Mouse (Mus musculus) heart, embryonic 13.5 days (tissue): Measurements from ENCODE around the gene Klhl10. TPM values are rescaled to one million over a fixed set of nuclear protein-coding genes. Genes with fewer than 3 reads are reported as not detected.

ENCODE experiments used
- ATAC-seq: fragments of 200-750 bp; cut with Nextera tagmentation; 2 replicates; pipeline ENCODE4 v1.8.0; 2017; ENCODE audit warnings: moderate TSS enrichment; ENCODE audit not compliant: insufficient number of reproducible peaks, low FRiP score, low TSS enrichment; ENCODE audit errors: extremely low read depth
- H3K27ac ChIP-seq: fragments of 300-500 bp; sonication (generic); replicated peaks from 2 replicates; pipeline ENCODE4 v1.5.1; 2015; ENCODE audit warnings: moderate library complexity, mild to moderate bottlenecking, inconsistent platforms
- H3K27me3 ChIP-seq: fragments of 300-500 bp; sonication (generic); replicated peaks from 2 replicates; pipeline ENCODE4 v1.6.1; 2015; ENCODE audit warnings: mild to moderate bottlenecking, inconsistent platforms
- H3K36me3 ChIP-seq: fragments of 300-500 bp; sonication (generic); 2 replicates; pipeline ENCODE4 v1.6.1; 2015; ENCODE audit warnings: mild to moderate bottlenecking, inconsistent platforms
- H3K4me1 ChIP-seq: fragments of 300-500 bp; sonication (generic); 2 replicates; pipeline ENCODE4 v1.6.1; 2015; ENCODE audit warnings: inconsistent platforms
- H3K4me2 ChIP-seq: fragments of 300-500 bp; sonication (generic); 2 replicates; pipeline ENCODE4 v1.6.1; 2015; ENCODE audit warnings: inconsistent platforms, mild to moderate bottlenecking, moderate library complexity
- H3K4me3 ChIP-seq: fragments of 300-500 bp; sonication (generic); 2 replicates; pipeline ENCODE4 v1.5.1; 2015; ENCODE audit warnings: moderate library complexity, mild to moderate bottlenecking, inconsistent platforms
- H3K9ac ChIP-seq: fragments of 300-500 bp; sonication (generic); 2 replicates; pipeline ENCODE4 v1.6.1; 2015; ENCODE audit warnings: inconsistent platforms, mild to moderate bottlenecking, moderate library complexity
- H3K9me3 ChIP-seq: fragments of 300-500 bp; sonication (generic); 2 replicates; pipeline ENCODE4 v1.6.1; 2016; ENCODE audit warnings: inconsistent platforms
- WGBS: fragments of 180-500 bp; shearing (Covaris S2); methylation state at CpG from one replicate; pipeline ENCODE4 v1.1.7; 2015; ENCODE audit warnings: mixed read lengths; 5-methylcytosine and 5-hydroxymethylcytosine counted together
- polyA plus RNA-seq: library from polyadenylated mRNA; unstranded; fragments of >200 nt; fragmentation: Nextera tagmentation; extraction: Ambion mirVana; gene quantifications from 2 replicates; pipeline ENCODE4 v1.2.1, GENCODE M21; 2015

Gene Klhl10
- polyA plus RNA-seq, 1 experiment from 2014 or later, result 0.60 TPM

- H3K27me3 ChIP-seq, result no peaks in the 10 kb centered on the region
- 4% methylated on average over 30 of the region's 30 CpGs for WGBS
- peak overlapping the region; percentile 81 for H3K27ac ChIP-seq
- peak overlapping the region; percentile 97 for H3K4me3 ChIP-seq
- peak overlapping the region; percentile 98 for H3K9ac ChIP-seq
- H3K9me3 ChIP-seq, result no peaks in the 10 kb centered on the region
- ATAC-seq, result no peak
- peaks cover 25% of the 10 kb centered on the region for H3K4me1 ChIP-seq
- peak overlapping the region; percentile 99 for H3K4me2 ChIP-seq
- H3K36me3 ChIP-seq, result peaks cover 25% of the 10 kb centered on the region
Observed at GRCm38 (mm10) chr11:100471352-100472196, 29.9 kb downstream of the Klhl10 start.

- Histone ChIP-seq H3K9me3 (no peaks in the 10 kb centered on the region), H3K9ac (peak within 1 kb of the TSS; percentile 98), H3K4me3 (peak within 1 kb of the TSS; percentile 97), H3K36me3 (peaks cover 25% of the 10 kb centered on the region), H3K4me1 (peaks cover 25% of the 10 kb centered on the region), H3K27me3 (no peaks in the 10 kb centered on the region), H3K4me2 (peak within 1 kb of the TSS; percentile 99), H3K27ac (peak within 1 kb of the TSS; percentile 81)
- peak; percentile 76; the same call in 1 of the 2 replicates for ATAC-seq
- WGBS, result under 1% methylated on average over 83 of the region's 83 CpGs
Observed at GRCm38 (mm10) chr11:100472197-100472934, 30.6 kb downstream of the Klhl10 start, which contains the start of gene Klhl11. Klhl11 (minus strand) TSS chr11:100472741.

GRCm38 (mm10) chr11:100472935-100473295, 31.2 kb downstream of the Klhl10 start:
- Histone ChIP-seq H3K27ac (peak overlapping the region; percentile 81; the same call in 1 of the 2 replicates), H3K4me1 (peaks cover 25% of the 10 kb centered on the region), H3K4me3 (peak overlapping the region; percentile 97), H3K27me3 (no peaks in the 10 kb centered on the region), H3K9ac (no peak overlapping the region), H3K36me3 (peaks cover 22% of the 10 kb centered on the region), H3K4me2 (peak overlapping the region; percentile 99), H3K9me3 (no peaks in the 10 kb centered on the region)
- WGBS, result 31% methylated on average over 5 of the region's 5 CpGs
- 0 out of 2 replicates have a peak, but pooled peaks have one; percentile 10 for ATAC-seq

GRCm38 (mm10) chr11:100476281-100476680, 34.6 kb downstream of the Klhl10 start:
- no peaks in the 10 kb centered on the region for H3K9me3 ChIP-seq
- H3K36me3 ChIP-seq, result peaks cover 54% of the 10 kb centered on the region
- H3K27me3 ChIP-seq, result no peaks in the 10 kb centered on the region
- whole genome bisulfite sequencing, result 84% methylated on average over 5 of the region's 5 CpGs
- H3K4me2 ChIP-seq, result no peak overlapping the region
- no peak overlapping the region for H3K27ac ChIP-seq
- ATAC-seq, result no peak
- H3K4me3 ChIP-seq, result no peak overlapping the region
- no peak overlapping the region for H3K9ac ChIP-seq
- H3K4me1 ChIP-seq, result peaks cover 7% of the 10 kb centered on the region

- Histone ChIP-seq H3K27ac (no peak overlapping the region), H3K4me1 (no peaks in the 10 kb centered on the region), H3K36me3 (peaks cover 82% of the 10 kb centered on the region), H3K4me3 (no peak overlapping the region), H3K4me2 (no peak overlapping the region), H3K27me3 (no peaks in the 10 kb centered on the region), H3K9ac (no peak overlapping the region), H3K9me3 (no peaks in the 10 kb centered on the region)
- WGBS, result 53% methylated on average over 7 of the region's 7 CpGs
- ATAC-seq, result no peak
Observed at GRCm38 (mm10) chr11:100479152-100479551, 37.4 kb downstream of the Klhl10 start.

- Histone ChIP-seq H3K9me3 (no peaks in the 10 kb centered on the region), H3K36me3 (peaks cover 100% of the 10 kb centered on the region), H3K4me2 (no peak overlapping the region), H3K27me3 (no peaks in the 10 kb centered on the region), H3K4me3 (no peak overlapping the region), H3K27ac (no peak overlapping the region), H3K4me1 (no peaks in the 10 kb centered on the region), H3K9ac (no peak overlapping the region)
- no peak for ATAC-seq
- WGBS, result 90% methylated on average over 3 of the region's 3 CpGs
Observed at GRCm38 (mm10) chr11:100484461-100484860, 42.7 kb downstream of the Klhl10 start.

- no peak for ATAC-seq
- H3K4me1 ChIP-seq, result no peaks in the 10 kb centered on the region
Observed at GRCm38 (mm10) chr11:100485801-100486538, 44.3 kb downstream of the Klhl10 start.

GRCm38 (mm10) chr11:100490951-100491350, 49.2 kb downstream of the Klhl10 start:
- WGBS, result 90% methylated on average over 6 of the region's 6 CpGs

More at GRCm38 (mm10) chr11:100485801-100486538, 44.3 kb downstream of the Klhl10 start:
- Histone ChIP-seq H3K27me3 (no peaks in the 10 kb centered on the region), H3K4me3 (no peak overlapping the region), H3K9ac (no peak overlapping the region), H3K4me2 (no peak overlapping the region), H3K27ac (no peak overlapping the region), H3K36me3 (peaks cover 100% of the 10 kb centered on the region), H3K9me3 (no peaks in the 10 kb centered on the region)
- 85% methylated on average over 8 of the region's 8 CpGs for WGBS

GRCm38 (mm10) chr11:100493771-100494170, 52.1 kb downstream of the Klhl10 start:
- ATAC-seq, result no peak
- WGBS, result 93% methylated on average over 12 of the region's 12 CpGs
- Histone ChIP-seq H3K4me3 (no peak overlapping the region), H3K27me3 (no peaks in the 10 kb centered on the region), H3K27ac (no peak overlapping the region), H3K9me3 (no peaks in the 10 kb centered on the region), H3K4me2 (no peak overlapping the region), H3K4me1 (no peaks in the 10 kb centered on the region), H3K36me3 (peaks cover 98% of the 10 kb centered on the region), H3K9ac (no peak overlapping the region)

More at GRCm38 (mm10) chr11:100490951-100491350, 49.2 kb downstream of the Klhl10 start:
- Histone ChIP-seq H3K4me3 (no peak overlapping the region), H3K27me3 (no peaks in the 10 kb centered on the region), H3K4me2 (no peak overlapping the region), H3K27ac (no peak overlapping the region), H3K36me3 (peaks cover 98% of the 10 kb centered on the region), H3K9ac (no peak overlapping the region), H3K9me3 (no peaks in the 10 kb centered on the region), H3K4me1 (no peaks in the 10 kb centered on the region)
- no peak for ATAC-seq

- Histone ChIP-seq H3K4me1 (no peaks in the 10 kb centered on the region), H3K27me3 (no peaks in the 10 kb centered on the region), H3K4me3 (no peak overlapping the region), H3K9ac (no peak overlapping the region), H3K36me3 (peaks cover 100% of the 10 kb centered on the region), H3K9me3 (no peaks in the 10 kb centered on the region), H3K4me2 (no peak overlapping the region), H3K27ac (no peak overlapping the region; the same call in 1 of the 2 replicates)
- ATAC-seq, result no peak
- WGBS, result 58% methylated on average over 3 of the region's 3 CpGs
Observed at GRCm38 (mm10) chr11:100500241-100500640, 58.5 kb downstream of the Klhl10 start.

- Histone ChIP-seq H3K9me3 (no peaks in the 10 kb centered on the region), H3K4me2 (no peak overlapping the region), H3K27me3 (no peaks in the 10 kb centered on the region), H3K4me1 (no peaks in the 10 kb centered on the region), H3K4me3 (no peak overlapping the region), H3K9ac (no peak overlapping the region), H3K27ac (no peak overlapping the region; the same call in 1 of the 2 replicates), H3K36me3 (peaks cover 100% of the 10 kb centered on the region)
- 84% methylated on average over 7 of the region's 7 CpGs for WGBS
- no peak for ATAC-seq
Observed at GRCm38 (mm10) chr11:100500651-100501050, 58.9 kb downstream of the Klhl10 start.
